Mouse (Mus musculus): ENCODE data around the gene Etaa1.
"Not testable (repeated sequence)": the region's sequence is repeated elsewhere in the genome, so short reads cannot be mapped to it uniquely, and the experiment has no call there.

Gene Etaa1

DNA sequence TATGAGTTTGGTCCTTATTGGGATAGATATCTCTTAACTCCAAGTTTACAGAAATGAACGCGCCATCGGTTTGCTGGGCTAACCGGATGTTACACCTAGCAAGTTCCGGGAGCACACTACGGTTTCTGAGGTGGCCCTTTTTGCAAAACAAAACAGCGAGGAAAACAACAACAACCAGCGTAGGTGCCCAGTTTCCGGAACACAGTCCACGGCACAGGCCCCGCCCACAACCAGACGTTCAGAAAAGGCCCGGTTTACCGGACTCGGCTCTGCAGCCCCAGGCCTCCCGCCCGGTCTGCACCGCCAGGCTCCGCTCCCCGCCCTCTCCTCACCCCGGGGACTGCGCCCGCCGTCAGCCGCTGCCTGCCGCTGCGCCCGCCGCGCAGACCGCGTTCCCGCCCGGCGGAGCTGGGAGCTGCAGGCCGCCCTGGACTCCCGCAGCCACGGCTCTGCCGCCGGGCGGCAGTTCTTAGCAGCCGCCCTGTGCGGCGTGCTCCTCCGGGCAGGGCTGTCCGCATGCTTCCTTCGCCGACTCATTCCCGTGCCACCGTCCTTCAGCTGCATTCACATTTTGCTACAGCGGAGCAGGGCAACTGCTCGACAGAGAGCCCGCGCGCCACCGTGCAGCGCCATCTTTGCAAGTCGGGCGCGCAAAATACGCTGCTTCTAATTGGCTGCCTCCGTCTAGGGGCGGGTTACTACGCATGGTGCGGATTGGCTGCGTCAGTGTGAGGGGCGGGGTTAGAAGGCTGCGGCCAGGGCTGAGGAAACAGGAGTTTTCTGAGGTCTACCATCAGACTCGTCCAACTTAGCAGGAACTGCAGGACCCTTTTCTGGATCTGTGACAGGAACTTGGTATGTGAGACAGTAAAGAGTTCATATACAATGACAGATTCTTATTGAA, at the start of gene Etaa1:
Gene Etaa1, minus strand, starts transcription at position 645 of the 904 bp plus-strand sequence.
- DNase-seq (ENCODE audit: low read depth, low spot score) = peak; percentile 95

DNA sequence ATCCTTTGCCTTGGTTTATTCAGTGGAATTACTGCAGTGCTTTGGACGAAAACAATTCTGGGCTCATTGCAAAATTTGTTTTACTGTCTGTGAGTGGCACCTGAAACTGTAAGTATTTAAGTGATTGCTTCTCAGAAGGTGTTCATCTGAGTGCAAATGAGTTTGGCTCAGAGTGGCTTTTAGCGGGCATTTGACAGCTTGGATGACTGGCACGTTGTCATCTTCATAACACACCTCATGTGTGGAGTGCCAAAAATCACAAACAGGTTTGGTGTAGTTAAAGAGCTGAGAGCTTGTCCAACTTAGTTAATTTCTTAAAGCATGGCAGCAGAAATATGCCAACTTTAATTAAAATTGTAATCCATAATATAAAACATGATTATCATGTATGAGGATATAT, 40.5 kb upstream of the Etaa1 start:
- DNase-seq (ENCODE audit: low read depth, low spot score) = no peak

DNA sequence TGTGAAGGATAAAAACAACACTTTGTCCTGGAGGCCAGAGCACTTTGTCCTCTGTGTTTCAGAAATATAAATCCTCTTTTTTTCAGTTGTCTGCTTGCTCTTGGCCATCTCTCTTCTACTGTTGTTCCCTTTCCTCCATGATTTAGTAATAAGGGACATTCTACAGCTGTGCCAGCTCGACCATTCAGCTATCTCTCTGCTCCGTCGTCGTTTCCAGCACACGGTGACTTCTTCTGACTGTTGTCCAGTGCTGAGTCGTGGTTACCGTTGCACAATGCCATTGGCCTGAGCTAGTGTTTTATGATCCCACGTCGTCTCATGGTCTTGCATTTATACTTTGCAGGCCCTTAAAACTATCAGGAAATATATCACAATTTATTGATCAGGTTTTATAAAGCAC, 38.6 kb upstream of the Etaa1 start:
- no peak for DNase-seq (ENCODE audit: low read depth, low spot score)

DNA sequence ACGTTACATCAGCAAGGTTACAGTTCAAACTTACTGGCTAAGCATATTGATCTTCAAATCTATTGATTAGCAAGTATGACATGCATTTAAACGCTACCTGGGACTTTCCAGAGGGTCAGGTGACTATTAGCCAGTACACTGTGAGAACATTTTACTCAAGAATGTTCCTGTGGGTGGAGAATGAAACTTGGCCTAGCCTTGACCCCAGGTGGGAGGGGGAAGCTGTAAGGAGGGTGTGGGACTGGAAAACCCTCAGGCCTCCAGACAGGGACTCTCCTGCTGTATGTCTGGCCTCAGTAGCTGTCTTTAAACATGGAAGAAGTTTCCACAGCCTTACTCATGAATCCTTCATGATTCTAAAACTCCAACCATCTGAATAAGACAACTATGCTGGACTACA, 29.7 kb upstream of the Etaa1 start:
- no peak for DNase-seq (ENCODE audit: low read depth, low spot score)

DNA sequence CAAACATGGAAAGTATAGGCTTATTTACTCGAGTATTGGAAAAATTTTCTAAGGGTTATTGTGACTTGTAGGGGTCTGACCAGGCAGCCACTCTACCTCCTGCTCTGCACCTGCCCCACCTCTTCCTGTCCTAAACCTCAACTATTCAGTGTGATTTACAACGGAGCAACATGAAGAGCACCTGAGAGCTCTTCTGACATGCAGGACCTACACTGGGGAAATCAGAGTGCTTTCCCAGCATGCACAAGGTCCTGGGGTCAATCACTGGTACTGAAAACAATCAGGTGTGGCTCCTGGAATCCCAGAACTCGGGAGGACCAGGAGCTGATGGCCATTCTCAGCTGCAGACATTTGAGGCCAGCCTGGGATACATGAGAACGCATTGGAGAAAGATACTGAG, 27.6 kb upstream of the Etaa1 start:
- DNase-seq (ENCODE audit: low read depth, low spot score) = no peak

DNA sequence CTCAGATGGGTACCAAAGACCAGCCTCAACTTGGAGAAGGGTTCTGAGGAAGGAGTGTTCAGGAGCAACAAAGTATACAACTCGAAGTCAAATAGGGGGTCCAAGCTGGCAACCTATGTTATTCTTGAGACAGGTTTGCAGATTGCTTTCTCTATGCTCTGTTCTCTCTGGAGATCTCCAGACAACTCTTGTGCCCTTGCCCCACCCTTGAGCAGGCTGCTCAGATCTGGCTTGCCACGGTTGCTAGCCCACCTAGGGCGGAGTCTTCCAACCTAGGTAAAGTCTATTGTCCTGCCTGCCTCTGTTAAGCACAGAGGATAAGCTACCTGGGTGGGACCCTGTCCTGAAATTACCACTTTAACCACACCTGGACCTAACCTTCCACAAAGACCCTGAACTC, 21.9 kb upstream of the Etaa1 start:
- DNase-seq (ENCODE audit: low read depth, low spot score) = no peak

DNA sequence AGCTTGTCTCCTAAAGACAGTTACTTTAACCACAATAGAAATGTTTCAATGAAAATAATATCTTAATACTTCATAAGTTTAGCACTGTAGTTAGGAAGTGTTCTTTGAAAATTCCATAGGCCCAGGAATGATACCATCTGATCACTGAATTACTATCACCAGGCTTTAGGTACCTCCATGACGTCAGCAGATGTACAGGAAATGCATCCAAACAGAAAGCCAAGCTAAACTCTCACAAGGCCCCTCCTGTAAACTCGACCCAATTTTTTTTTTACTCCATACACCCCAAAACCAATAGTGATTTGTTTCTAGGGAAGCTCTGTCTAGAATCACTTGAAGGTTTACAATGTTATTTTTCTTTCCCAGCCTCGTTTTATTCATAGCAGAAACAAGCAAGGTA, 884 bp downstream of the Etaa1 start:
- no peak for DNase-seq (ENCODE audit: low read depth, low spot score)

DNA sequence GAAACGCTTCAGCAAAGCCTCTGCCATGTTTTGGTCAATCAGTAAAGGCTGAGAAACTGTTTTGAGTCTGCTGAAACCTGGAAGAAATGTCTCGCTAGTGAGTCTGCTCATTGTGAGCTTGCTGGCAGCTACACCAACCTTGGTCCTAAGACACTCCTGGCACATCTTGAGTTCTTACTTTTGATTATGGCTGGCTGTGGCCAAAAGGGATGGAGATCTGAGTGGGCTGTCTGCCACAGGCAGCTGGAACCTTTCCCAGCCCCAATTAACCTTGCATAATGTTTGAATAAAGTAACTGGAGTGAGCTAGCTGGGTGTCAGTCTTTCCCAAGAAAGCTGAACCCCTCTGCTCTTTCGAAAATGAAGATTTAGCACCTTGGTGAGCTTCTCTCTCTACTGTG, 2.3 kb downstream of the Etaa1 start:
- no peak for DNase-seq (ENCODE audit: low read depth, low spot score)

DNA sequence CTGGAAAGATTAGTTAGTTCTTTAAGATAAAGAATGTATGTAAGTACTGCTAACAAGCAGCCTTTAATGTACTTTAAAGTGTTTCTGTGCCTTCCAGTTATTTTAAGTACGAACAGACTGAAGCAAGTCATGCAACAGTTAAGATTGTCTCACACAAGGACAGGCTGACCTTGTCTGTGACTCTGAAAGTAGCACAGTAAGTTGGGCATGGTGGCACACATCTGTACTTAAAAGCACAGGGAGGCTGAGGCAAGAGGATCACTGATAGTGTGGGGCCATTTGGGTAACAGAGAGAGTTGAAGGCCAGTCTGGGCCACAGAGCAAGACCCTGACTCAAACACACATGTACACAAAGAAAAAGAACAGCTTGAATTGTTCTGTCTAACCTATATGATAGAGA, 14.5 kb downstream of the Etaa1 start:
- DNase-seq (ENCODE audit: low read depth, low spot score) = no peak

DNA sequence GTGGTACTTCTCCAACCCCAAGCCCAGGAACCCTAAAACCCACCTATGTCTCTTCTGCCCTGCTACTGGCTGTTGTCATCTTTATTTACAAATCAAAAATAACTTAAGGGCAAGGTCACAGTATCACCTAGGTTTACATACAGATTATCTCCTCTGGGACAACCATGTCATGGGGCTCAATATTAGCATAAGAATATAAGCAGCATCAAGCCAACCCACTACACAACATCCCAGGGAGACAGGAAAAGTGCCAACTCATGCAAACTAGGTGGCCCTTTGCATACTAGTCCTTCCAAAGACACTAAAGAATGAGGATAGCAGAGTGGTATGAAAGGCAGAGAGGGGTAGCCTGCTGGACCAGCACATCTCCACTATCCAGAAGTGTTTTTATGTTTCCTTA, 15.7 kb downstream of the Etaa1 start:
- no peak for DNase-seq (ENCODE audit: low read depth, low spot score)

DNA sequence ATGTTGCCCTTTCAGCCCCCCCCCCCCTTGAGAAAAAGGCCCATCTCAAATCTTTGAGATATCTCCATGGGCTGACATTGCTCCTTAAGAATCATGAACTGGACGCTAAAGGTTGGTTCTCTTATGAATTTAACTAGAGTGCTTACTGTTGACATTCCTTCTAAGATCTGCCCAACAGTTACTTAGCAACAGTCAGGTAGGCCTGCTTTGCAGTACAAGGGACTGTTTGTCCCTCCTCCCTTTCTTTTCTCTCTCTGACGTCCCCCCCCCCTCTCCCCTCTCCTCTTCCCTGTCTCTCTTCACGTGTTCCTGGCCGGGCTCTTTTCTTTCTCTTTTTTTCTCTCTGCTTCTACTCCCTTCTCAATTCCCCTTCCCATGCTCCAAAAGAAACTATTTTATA, 35.8 kb downstream of the Etaa1 start:
- DNase-seq (ENCODE audit: low read depth, low spot score) = no peak

DNA sequence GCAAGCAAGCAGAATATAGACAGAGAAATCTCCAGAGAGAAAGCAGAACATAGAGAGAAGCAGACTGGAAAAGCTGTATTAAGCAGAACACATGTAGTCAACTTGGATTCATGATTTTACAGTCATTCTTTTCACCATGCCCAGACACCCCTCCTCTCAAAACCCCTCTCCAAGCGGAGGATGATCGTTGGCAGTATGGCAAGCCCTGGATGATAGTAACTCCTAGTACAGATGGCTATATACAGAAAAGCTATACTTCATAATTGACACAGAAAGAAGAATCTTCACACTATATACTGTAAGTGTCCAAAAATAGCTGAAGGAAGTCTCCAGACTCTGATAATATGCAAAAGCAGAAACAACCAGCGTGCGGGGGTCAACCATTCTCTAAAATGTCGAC, 36.6 kb downstream of the Etaa1 start:
- no peak for DNase-seq (ENCODE audit: low read depth, low spot score)

DNA sequence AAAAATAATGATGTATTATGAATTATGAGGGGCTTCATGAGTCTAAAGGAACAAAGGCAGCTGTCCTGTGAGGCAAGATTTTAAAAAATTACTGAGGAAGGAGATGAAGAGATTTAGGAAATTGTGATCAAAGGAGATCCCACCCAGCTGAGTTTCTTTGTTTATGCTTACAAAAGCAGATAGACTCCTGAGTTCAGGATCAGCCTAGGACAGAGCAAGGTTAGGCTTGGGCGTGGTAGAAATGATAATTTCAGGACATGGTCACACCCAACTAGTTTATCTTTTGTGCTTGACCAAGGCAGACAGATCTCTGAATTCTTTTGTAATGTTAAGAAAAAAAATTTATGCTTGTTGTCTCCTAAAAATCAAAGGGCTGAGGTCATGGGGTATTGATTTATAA, 37.2 kb downstream of the Etaa1 start:
- DNase-seq (ENCODE audit: low read depth, low spot score) = no peak

DNA sequence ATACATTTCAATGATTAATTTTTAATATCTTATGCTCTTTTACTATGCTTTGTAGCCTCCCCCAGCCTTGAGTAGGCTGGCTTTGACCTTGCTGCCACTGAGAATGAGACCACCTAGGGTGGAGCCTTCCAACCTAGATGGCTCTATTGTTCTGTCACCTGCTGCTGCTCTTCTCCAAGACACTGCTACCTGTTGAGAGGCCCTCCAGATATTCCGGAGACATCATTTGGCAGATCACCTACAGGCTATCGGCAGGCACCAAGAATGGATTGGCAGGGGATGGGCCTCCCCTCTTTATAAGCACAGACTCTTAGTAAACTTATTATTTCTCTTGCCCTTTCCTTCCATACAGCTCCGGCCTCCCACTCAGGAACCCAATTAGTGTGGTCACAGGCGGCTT, 52.7 kb downstream of the Etaa1 start:
- not testable (repeated sequence) for DNase-seq (ENCODE audit: low read depth, low spot score)

All from A20 (cell line).